Mouse (Mus musculus): ENCODE data around the gene Ptk6. TPM values are rescaled to one million over a fixed set of nuclear protein-coding genes. Genes with fewer than 3 reads are reported as not detected.

The Ptk6 gene
- polyA plus RNA-seq (2015; fragmentation: Nextera tagmentation; extraction: Ambion mirVana), result 0.07 TPM in 1 of 2 replicates, not detected in the other

DNA sequence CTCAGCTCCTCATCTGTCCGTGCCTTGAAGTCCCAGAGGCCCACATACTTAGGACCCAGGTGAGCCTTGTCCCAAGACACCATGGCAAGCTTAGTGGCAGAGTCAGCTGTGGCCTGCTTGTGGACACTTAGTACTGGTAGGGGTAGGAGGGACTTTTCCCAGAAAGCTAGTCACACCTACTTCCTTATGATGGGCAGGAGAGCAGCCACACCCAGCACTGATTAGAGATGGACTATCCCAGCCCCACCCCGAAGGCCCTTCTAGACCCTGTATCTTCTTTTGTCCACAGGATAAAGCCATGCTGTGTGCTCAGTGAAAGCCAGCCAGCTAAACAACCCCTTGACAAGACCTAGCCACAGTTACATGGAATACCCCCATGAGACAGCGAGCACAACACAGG is at the start of gene Ptk6:
Gene Ptk6, minus strand, starts transcription at position 368 of the 400 bp plus-strand sequence.
- H3K4me2 ChIP-seq (ENCODE audit: low read depth, low read length), result no peak within 1 kb of the TSS
- H3K9ac ChIP-seq (ENCODE audit: low read length), result no peak within 1 kb of the TSS
- ATAC-seq (replicated peaks; ENCODE audit: extremely low read depth, insufficient read depth, low FRiP score), result no peak
- H3K27me3 ChIP-seq (ENCODE audit: control insufficient read depth, insufficient read depth, low read length), result no peaks in the 10 kb centered on the region
- no peak within 1 kb of the TSS for H3K4me3 ChIP-seq (ENCODE audit: low read length)
- no peaks in the 10 kb centered on the region for H3K4me1 ChIP-seq (ENCODE audit: control insufficient read depth, insufficient read depth, low read length)
- no peak within 1 kb of the TSS for H3K27ac ChIP-seq (ENCODE audit: low read length)
- WGBS, result 81% methylated on average over 3 of the region's 3 CpGs
- no peaks in the 10 kb centered on the region for H3K9me3 ChIP-seq (replicated peaks; ENCODE audit: control insufficient read depth, low read length)
- H3K36me3 ChIP-seq (ENCODE audit: control insufficient read depth, insufficient read depth), result no peaks in the 10 kb centered on the region

DNA sequence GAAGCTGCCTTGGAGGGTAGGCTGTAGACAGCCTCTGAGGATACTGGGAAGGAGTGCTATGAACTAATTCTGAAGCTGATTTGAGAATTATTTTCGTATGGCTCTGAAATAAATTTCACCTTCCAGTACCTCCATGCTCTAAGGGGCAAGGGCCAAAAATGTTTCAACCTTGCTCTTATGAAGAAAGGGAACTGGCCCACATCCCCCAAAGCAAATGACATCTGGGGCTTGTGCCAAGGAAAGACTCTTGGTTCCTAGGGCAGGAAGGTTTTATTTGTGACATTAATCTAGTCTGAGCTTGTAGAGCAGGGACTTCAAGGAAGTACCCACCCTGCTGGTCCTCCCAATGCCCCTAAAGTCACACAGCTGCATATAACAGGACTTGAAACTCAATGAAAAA is 49.3 kb upstream of the Ptk6 start:
- H3K27ac ChIP-seq (ENCODE audit: low read length), result no peak overlapping the region
- WGBS, result 81% methylated on average over 1 of the region's 1 CpGs
- no peak overlapping the region for H3K9ac ChIP-seq (ENCODE audit: low read length)

DNA sequence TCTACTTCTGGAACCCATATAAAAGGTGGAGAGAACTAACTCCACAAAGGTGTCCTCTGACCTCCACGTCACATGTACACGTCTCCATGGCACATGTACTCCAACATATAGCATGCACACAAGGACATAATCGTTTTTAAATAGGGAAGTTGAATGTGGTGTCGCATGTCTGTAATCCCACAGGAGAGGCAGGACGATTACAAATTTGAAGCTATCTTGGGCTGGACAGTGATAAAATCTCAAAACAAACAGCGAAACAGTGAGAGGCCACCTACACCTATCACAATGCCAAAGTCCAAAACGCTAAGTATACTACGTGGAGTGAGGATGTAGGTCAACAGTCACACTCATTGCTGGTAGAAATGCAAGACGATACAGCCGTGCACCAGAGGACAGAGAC is 46.6 kb upstream of the Ptk6 start:
- Histone ChIP-seq H3K4me1 (ENCODE audit: control insufficient read depth, insufficient read depth, low read length) (no peaks in the 10 kb centered on the region), H3K4me3 (ENCODE audit: low read length) (no peak overlapping the region), H3K27me3 (ENCODE audit: control insufficient read depth, insufficient read depth, low read length) (no peaks in the 10 kb centered on the region), H3K9me3 (replicated peaks; ENCODE audit: control insufficient read depth, low read length) (no peaks in the 10 kb centered on the region), H3K36me3 (ENCODE audit: control insufficient read depth, insufficient read depth) (peaks cover 19% of the 10 kb centered on the region), H3K4me2 (ENCODE audit: low read depth, low read length) (no peak overlapping the region), H3K27ac (ENCODE audit: low read length) (no peak overlapping the region), H3K9ac (ENCODE audit: low read length) (no peak overlapping the region)
- 82% methylated on average over 10 of the region's 10 CpGs for WGBS
- no peak for ATAC-seq (replicated peaks; ENCODE audit: extremely low read depth, insufficient read depth, low FRiP score)

More for the DNA sequence above, 49.3 kb upstream of the Ptk6 start:
- H3K4me2 ChIP-seq (ENCODE audit: low read depth, low read length), result no peak overlapping the region
- no peak for ATAC-seq (replicated peaks; ENCODE audit: extremely low read depth, insufficient read depth, low FRiP score)
- H3K27me3 ChIP-seq (ENCODE audit: control insufficient read depth, insufficient read depth, low read length), result no peaks in the 10 kb centered on the region
- H3K36me3 ChIP-seq (ENCODE audit: control insufficient read depth, insufficient read depth), result peaks cover 35% of the 10 kb centered on the region
- H3K4me1 ChIP-seq (ENCODE audit: control insufficient read depth, insufficient read depth, low read length), result no peaks in the 10 kb centered on the region
- H3K4me3 ChIP-seq (ENCODE audit: low read length), result no peak overlapping the region
- H3K9me3 ChIP-seq (replicated peaks; ENCODE audit: control insufficient read depth, low read length), result no peaks in the 10 kb centered on the region

DNA sequence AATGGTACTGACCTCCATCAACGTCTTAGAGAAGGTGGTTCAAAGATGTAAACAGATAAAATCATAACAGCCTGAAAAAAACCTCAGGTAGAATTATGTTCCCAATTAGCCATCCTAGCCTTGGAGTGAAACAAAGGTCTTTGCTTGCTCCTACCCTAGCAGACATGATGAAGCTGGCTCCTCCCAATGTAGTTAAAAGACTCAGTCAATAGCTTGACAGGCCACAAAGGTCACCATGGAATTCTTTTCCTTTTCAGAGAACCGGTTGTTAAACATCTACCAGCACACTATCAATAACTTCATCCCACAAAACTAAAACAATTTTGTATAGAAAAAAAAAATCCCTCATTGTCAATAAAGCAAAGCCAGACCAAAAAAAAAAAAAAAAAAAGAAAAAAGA is 42.4 kb upstream of the Ptk6 start:
- H3K9ac ChIP-seq (ENCODE audit: low read length), result no peak overlapping the region
- H3K27me3 ChIP-seq (ENCODE audit: control insufficient read depth, insufficient read depth, low read length), result no peaks in the 10 kb centered on the region
- 39% methylated on average over 2 of the region's 2 CpGs for WGBS
- no peak overlapping the region for H3K4me3 ChIP-seq (ENCODE audit: low read length)
- no peak overlapping the region for H3K27ac ChIP-seq (ENCODE audit: low read length)
- H3K4me2 ChIP-seq (ENCODE audit: low read depth, low read length), result no peak overlapping the region
- peaks cover 5% of the 10 kb centered on the region for H3K4me1 ChIP-seq (ENCODE audit: control insufficient read depth, insufficient read depth, low read length)
- no peaks in the 10 kb centered on the region for H3K9me3 ChIP-seq (replicated peaks; ENCODE audit: control insufficient read depth, low read length)
- ATAC-seq (replicated peaks; ENCODE audit: extremely low read depth, insufficient read depth, low FRiP score), result no peak
- no peaks in the 10 kb centered on the region for H3K36me3 ChIP-seq (ENCODE audit: control insufficient read depth, insufficient read depth)

DNA sequence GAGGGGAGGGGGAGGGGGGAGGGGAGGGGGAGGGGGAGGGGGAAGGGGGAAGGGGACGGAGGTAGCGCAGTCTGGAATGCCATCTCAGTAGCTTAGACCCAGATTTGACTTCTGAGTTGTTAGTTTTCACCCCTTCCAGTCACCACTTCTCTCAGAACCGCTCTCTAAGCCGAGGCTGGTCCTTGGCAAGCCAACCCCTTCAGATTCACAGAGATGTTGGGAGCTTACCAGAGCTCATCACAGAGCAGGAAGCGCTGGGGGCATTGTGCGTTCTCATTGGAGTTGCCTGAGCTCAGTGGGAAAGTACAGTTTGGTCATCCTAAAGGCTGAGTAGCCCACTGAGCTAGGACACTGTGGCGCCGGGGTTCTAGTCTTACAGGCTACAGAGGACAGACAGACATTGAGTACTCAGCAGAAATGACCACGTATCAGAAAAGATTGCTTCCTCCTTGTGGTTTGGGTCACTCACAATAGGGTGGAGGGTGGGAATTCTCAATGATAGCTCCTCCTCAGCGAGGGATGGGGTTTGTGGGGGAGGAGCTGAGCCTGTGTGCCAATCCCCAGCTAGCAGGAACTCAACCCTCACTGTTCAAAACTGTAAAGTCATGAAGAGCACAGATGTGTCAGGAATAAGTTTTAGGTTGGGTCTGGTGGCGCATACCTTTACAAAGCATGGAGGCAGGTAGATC is 41.3 kb upstream of the Ptk6 start:
- Histone ChIP-seq H3K9ac (ENCODE audit: low read length) (no peak overlapping the region), H3K27ac (ENCODE audit: low read length) (no peak overlapping the region), H3K36me3 (ENCODE audit: control insufficient read depth, insufficient read depth) (no peaks in the 10 kb centered on the region), H3K9me3 (replicated peaks; ENCODE audit: control insufficient read depth, low read length) (no peaks in the 10 kb centered on the region), H3K4me2 (ENCODE audit: low read depth, low read length) (0 out of 2 replicates have a peak overlapping the region, but pooled peaks have one; percentile 16), H3K4me3 (ENCODE audit: low read length) (no peak overlapping the region), H3K4me1 (ENCODE audit: control insufficient read depth, insufficient read depth, low read length) (peaks cover 5% of the 10 kb centered on the region), H3K27me3 (ENCODE audit: control insufficient read depth, insufficient read depth, low read length) (no peaks in the 10 kb centered on the region)
- WGBS, result 27% methylated on average over 11 of the region's 11 CpGs
- ATAC-seq (replicated peaks; ENCODE audit: extremely low read depth, insufficient read depth, low FRiP score), result no peak

DNA sequence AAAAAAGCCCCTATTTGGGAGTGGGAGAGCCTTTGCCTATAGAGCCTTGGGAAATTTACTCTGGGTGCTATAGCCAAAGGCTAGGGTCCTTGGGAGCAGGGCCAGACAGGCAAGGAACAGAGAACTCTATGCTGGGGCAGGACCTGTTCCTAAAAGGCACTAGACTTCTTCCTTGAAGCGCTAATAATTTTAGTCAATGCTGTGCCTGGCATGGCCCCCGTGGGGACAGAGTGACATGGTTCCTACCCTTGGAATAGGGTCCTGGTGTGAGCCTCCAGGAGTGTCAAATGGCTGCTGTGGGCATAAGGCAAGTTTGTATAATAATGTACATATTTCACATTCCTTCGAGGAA is 39.7 kb upstream of the Ptk6 start:
- ATAC-seq (replicated peaks; ENCODE audit: extremely low read depth, insufficient read depth, low FRiP score), result no peak
- peak overlapping the region; percentile 72 for H3K9ac ChIP-seq (ENCODE audit: low read length)
- 70% methylated on average over 3 of the region's 3 CpGs for WGBS

DNA sequence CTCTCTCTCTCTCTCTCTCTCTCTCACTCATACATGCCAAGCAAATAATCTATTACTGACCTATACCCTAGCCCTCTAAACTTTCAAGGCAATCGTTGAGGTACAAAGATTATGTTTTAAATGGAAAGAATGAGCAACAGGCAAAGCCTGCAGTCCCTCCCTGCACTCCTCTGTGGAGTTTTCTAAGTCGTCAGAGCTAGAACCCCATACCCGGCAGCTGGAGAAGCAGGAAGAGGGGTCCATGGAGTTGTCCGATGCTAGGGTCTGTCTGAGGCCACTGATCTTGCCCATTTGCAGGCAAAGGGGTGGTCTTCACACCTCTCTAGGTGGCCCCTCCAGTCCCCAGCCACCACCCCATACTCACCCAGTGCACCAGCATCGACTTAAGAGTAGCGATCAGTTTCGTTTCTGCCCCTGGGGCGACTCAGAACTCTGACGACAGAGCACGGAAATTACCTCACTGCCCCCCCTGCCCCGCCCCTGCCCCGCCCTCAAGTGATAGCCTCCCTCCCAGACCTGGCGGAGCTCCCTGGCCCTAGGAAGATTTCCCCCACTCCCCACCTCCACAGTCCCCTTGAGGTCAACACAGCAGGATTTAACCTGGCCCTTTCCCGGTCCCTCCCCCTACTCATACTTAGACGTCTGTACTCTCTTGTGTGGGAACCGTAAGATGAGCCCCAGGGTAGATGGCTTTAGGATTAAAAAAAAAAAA is 39.2 kb upstream of the Ptk6 start, which contains the start of gene Helz2:
Gene Helz2, minus strand, starts transcription at position 426 of the 712 bp plus-strand sequence.
- peak within 1 kb of the TSS; percentile 72 for H3K9ac ChIP-seq (ENCODE audit: low read length)
- peak within 1 kb of the TSS; percentile 56 for H3K4me3 ChIP-seq (ENCODE audit: low read length)
- no peak within 1 kb of the TSS for H3K27ac ChIP-seq (ENCODE audit: low read length)
- H3K27me3 ChIP-seq (ENCODE audit: control insufficient read depth, insufficient read depth, low read length), result no peaks in the 10 kb centered on the region
- H3K9me3 ChIP-seq (replicated peaks; ENCODE audit: control insufficient read depth, low read length), result no peaks in the 10 kb centered on the region
- peak within 1 kb of the TSS; percentile 67 for H3K4me2 ChIP-seq (ENCODE audit: low read depth, low read length)
- H3K36me3 ChIP-seq (ENCODE audit: control insufficient read depth, insufficient read depth), result no peaks in the 10 kb centered on the region
- peak; percentile 77 for ATAC-seq (replicated peaks; ENCODE audit: extremely low read depth, insufficient read depth, low FRiP score)
- peaks cover 5% of the 10 kb centered on the region for H3K4me1 ChIP-seq (ENCODE audit: control insufficient read depth, insufficient read depth, low read length)
- 2% methylated on average over 16 of the region's 16 CpGs for WGBS

More for the DNA sequence above, 39.7 kb upstream of the Ptk6 start:
- Histone ChIP-seq H3K4me3 (ENCODE audit: low read length) (peak overlapping the region; percentile 56), H3K4me2 (ENCODE audit: low read depth, low read length) (peak overlapping the region; percentile 67), H3K27me3 (ENCODE audit: control insufficient read depth, insufficient read depth, low read length) (no peaks in the 10 kb centered on the region), H3K9me3 (replicated peaks; ENCODE audit: control insufficient read depth, low read length) (no peaks in the 10 kb centered on the region), H3K36me3 (ENCODE audit: control insufficient read depth, insufficient read depth) (no peaks in the 10 kb centered on the region), H3K27ac (ENCODE audit: low read length) (no peak overlapping the region), H3K4me1 (ENCODE audit: control insufficient read depth, insufficient read depth, low read length) (peaks cover 5% of the 10 kb centered on the region)

DNA sequence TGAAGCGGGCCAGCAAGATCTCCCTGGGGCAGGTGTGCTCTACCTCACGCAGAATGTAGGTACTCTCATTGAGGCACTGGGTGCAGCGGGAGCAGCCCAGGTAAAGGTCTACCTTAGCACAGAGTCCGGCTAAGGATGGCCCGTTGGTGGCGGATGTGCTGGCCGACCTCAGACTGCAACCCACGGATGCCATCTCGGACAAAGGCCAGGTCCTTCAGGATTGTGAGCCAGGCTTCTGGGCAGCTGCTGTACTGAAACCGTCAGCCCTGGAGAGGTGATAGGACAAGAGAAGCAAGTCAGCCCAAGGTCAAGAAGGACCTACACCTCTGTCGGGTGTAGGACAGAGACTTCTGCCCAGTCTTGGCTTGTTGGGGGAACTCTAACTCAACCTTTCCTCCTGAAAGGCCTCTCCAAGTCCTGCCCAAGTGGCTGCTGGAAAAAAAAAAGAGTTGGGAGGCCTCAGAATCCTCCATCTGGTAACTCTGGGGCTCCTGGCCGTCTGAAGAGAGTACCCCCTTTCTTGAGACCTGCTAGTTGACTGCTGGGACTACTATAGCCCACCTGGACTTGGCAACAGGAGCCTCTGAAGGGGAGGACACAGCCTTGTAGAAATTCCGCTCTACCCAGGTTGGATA is 38.3 kb upstream of the Ptk6 start:
- Histone ChIP-seq H3K4me2 (ENCODE audit: low read depth, low read length) (peak overlapping the region; percentile 67), H3K9me3 (replicated peaks; ENCODE audit: control insufficient read depth, low read length) (no peaks in the 10 kb centered on the region), H3K36me3 (ENCODE audit: control insufficient read depth, insufficient read depth) (no peaks in the 10 kb centered on the region), H3K4me3 (ENCODE audit: low read length) (peak overlapping the region; percentile 56), H3K27ac (ENCODE audit: low read length) (no peak overlapping the region), H3K9ac (ENCODE audit: low read length) (peak overlapping the region; percentile 72), H3K27me3 (ENCODE audit: control insufficient read depth, insufficient read depth, low read length) (no peaks in the 10 kb centered on the region), H3K4me1 (ENCODE audit: control insufficient read depth, insufficient read depth, low read length) (peaks cover 5% of the 10 kb centered on the region)
- ATAC-seq (replicated peaks; ENCODE audit: extremely low read depth, insufficient read depth, low FRiP score), result no peak
- 86% methylated on average over 13 of the region's 13 CpGs for WGBS

DNA sequence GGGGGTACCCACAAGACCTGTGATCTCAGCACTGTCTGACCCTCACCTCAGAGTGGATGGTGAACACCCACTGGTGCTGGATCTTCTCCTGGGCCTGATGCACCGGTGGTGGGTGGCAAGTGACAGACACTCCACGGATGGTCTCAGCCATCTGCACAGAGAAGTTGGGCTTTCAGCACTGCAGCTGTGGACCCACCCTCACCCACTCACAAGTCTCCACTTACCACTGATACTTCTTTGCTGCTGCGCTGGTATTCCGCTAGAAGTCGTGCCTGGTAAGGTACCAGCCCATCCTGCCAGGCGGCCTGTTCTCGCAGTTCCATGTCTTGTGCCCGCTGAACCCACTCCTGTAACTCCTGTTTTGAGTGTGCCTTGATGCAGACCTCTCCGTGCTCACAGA is 36.7 kb upstream of the Ptk6 start:
- H3K27me3 ChIP-seq (ENCODE audit: control insufficient read depth, insufficient read depth, low read length), result no peaks in the 10 kb centered on the region
- no peak overlapping the region for H3K27ac ChIP-seq (ENCODE audit: low read length)
- no peak overlapping the region for H3K4me3 ChIP-seq (ENCODE audit: low read length)
- WGBS, result 90% methylated on average over 9 of the region's 9 CpGs
- no peak overlapping the region for H3K9ac ChIP-seq (ENCODE audit: low read length)
- ATAC-seq (replicated peaks; ENCODE audit: extremely low read depth, insufficient read depth, low FRiP score), result no peak
- peaks cover 5% of the 10 kb centered on the region for H3K4me1 ChIP-seq (ENCODE audit: control insufficient read depth, insufficient read depth, low read length)
- no peaks in the 10 kb centered on the region for H3K36me3 ChIP-seq (ENCODE audit: control insufficient read depth, insufficient read depth)
- no peaks in the 10 kb centered on the region for H3K9me3 ChIP-seq (replicated peaks; ENCODE audit: control insufficient read depth, low read length)
- H3K4me2 ChIP-seq (ENCODE audit: low read depth, low read length), result no peak overlapping the region

Data from heart, embryonic 16.5 days (tissue).